Mouse (Mus musculus): ENCODE data around the gene Cdon.

Gene Cdon

GRCm38 (mm10) chr9:35539001-35539750, 118.2 kb downstream of the Cdon start:
- no peak for DNase-seq (ENCODE audit: extremely low read depth, insufficient read length, low spot score)

GRCm38 (mm10) chr9:35541024-35541423, 120.1 kb downstream of the Cdon start:
- DNase-seq (ENCODE audit: extremely low read depth, insufficient read length, low spot score): no peak

- no peak for DNase-seq (ENCODE audit: extremely low read depth, insufficient read length, low spot score)
These were observed 120.6 kb downstream of the Cdon start for GRCm38 (mm10) chr9:35541488-35541887.

- no peak for DNase-seq (ENCODE audit: extremely low read depth, insufficient read length, low spot score)
These were observed 121.0 kb downstream of the Cdon start for GRCm38 (mm10) chr9:35541941-35542340.

GRCm38 (mm10) chr9:35543099-35543860, 122.4 kb downstream of the Cdon start:
- DNase-seq (ENCODE audit: extremely low read depth, insufficient read length, low spot score): no peak

GRCm38 (mm10) chr9:35544666-35545065, 123.7 kb downstream of the Cdon start:
- no peak for DNase-seq (ENCODE audit: extremely low read depth, insufficient read length, low spot score)

- no peak for DNase-seq (ENCODE audit: extremely low read depth, insufficient read length, low spot score)
These were observed 124.8 kb downstream of the Cdon start for GRCm38 (mm10) chr9:35545704-35546103.

- no peak for DNase-seq (ENCODE audit: extremely low read depth, insufficient read length, low spot score)
These were observed 125.8 kb downstream of the Cdon start for GRCm38 (mm10) chr9:35546745-35547144.

GRCm38 (mm10) chr9:35548455-35548854, 127.5 kb downstream of the Cdon start:
- DNase-seq (ENCODE audit: extremely low read depth, insufficient read length, low spot score): no peak

- no peak for DNase-seq (ENCODE audit: extremely low read depth, insufficient read length, low spot score)
These were observed 135.7 kb downstream of the Cdon start for GRCm38 (mm10) chr9:35556494-35557102.

Measured in 3134 (cell line).